Mouse (Mus musculus) bone marrow, adult 2 months (tissue): ENCODE results near the gene 2310039H08Rik.

Experiments used
- CTCF ChIP-seq: fragments of 200-500 bp; IDR thresholded peaks from 2 replicates; pipeline ENCODE4 v1.5.1; 2011; ENCODE audit warnings: low read length, control low read depth; ENCODE audit not compliant: control insufficient read depth, insufficient read depth
- POLR2A ChIP-seq: fragments of 200-500 bp; IDR thresholded peaks from 2 replicates; pipeline ENCODE4 v1.6.1; 2011; ENCODE audit warnings: low read depth, mild to moderate bottlenecking, control low read depth, low read length, borderline replicate concordance; ENCODE audit not compliant: control insufficient read depth

DNA sequence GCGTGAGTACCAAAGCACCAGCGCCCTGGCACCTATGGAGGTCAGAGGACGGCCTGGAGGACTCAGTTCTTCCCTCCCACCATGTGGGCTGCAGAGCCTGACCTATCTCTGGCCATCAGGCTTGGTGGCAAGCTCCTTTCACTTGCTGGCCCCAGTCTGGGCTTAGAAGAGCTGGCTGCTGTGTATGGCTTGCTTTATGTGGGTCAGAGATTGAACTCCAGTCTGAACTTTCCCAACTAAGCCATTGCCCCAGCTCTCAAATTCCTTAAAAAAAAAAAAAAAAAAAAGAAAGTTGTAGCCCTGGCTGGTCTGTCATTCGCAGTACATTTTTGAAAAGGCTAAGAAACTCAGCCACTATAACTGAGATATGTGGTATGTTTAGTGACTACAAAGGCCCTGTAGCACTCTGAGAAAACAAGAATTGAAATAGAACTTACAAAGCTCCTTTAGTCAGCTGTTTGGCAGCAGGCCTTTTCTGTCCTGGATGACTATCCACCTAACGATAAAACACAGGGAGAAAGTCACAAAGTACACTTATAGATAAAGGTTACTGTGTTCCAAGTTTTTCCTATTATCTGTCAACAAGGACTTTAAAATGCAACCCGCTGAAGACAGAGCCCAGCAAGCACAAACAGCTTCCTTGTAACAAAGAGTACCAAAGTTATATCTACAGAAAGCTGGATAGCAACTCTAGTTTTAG, 36.8 kb downstream of the 2310039H08Rik start:
- TF ChIP-seq POLR2A (no peak), CTCF (no peak)
